Mouse (Mus musculus) common myeloid progenitor, adult 5-6 weeks (primary cell): ENCODE measurements around the gene Fgd4. TPM values are rescaled to one million over a fixed set of nuclear protein-coding genes. Genes with fewer than 3 reads are reported as not detected.

Source experiments
- total RNA-seq: library from RNA; stranded (forward); fragments of 200-1000, 187-1606 nt; gene quantifications from 2 replicates; pipeline ENCODE4 v1.2.3, GENCODE M21; 2017

Gene Fgd4
- total RNA-seq, 1 experiment from 2014 or later: 15.0 TPM

Other genes with a start within 250 kb of the Fgd4 start
- 103 and 104 TPM in 2 replicates for gene Dnm1l, start 241.6 kb downstream of the Fgd4 start, total RNA-seq
- not detected in 2 replicates for gene Olfr19, start 75.9 kb upstream of the Fgd4 start, total RNA-seq
- gene Spag6l, start 228.9 kb upstream of the Fgd4 start, total RNA-seq: 6.1 and 6.3 TPM in 2 replicates